Mouse (Mus musculus) liver, adult 2 months (tissue): ENCODE measurements at regions not wholly inside any gene's neighbourhood (a gene's known extent, or its start where the extent isn't known, plus 50 kb on each side); places are given as distances from the start of the nearest gene placed in this dataset.

Experiments
- DNase-seq: peaks from one replicate; pipeline ENCODE4 v3.0.0-alpha.2; 2011; ENCODE audit warnings: low read depth, low spot score; ENCODE audit errors: extremely low read depth
- H3K27ac ChIP-seq: fragments of 200-500 bp; replicated peaks from 2 replicates; pipeline ENCODE4 v1.5.1; 2012; ENCODE audit warnings: low read depth, mild to moderate bottlenecking, control low read depth, inconsistent platforms, low read length; ENCODE audit not compliant: insufficient read depth
- H3K27me3 ChIP-seq: fragments of 200-500 bp; 2 replicates; pipeline ENCODE4 v1.6.1; 2012; ENCODE audit warnings: mild to moderate bottlenecking, moderate library complexity, low read length, inconsistent platforms; ENCODE audit not compliant: control insufficient read depth, insufficient read depth
- H3K36me3 ChIP-seq: fragments of 200-500 bp; 2 replicates; pipeline ENCODE4 v1.6.1; 2012; ENCODE audit warnings: low read length, inconsistent platforms; ENCODE audit not compliant: control insufficient read depth, insufficient read depth
- H3K4me1 ChIP-seq: fragments of 200-500 bp; 2 replicates; pipeline ENCODE4 v1.6.1; 2011; ENCODE audit warnings: low read length; ENCODE audit not compliant: control insufficient read depth, insufficient read depth
- H3K4me3 ChIP-seq: fragments of 200-500 bp; 2 replicates; pipeline ENCODE4 v1.5.1; 2011; ENCODE audit warnings: low read depth, mild to moderate bottlenecking, control low read depth, low read length, moderate library complexity; ENCODE audit not compliant: insufficient read depth
- H3K79me2 ChIP-seq: fragments of 200-500 bp; 2 replicates; pipeline ENCODE4 v1.6.1; 2012; ENCODE audit warnings: inconsistent platforms, mild to moderate bottlenecking, low read length, moderate library complexity; ENCODE audit not compliant: control insufficient read depth, insufficient read depth
- H3K9ac ChIP-seq: fragments of 200-500 bp; 2 replicates; pipeline ENCODE4 v1.6.1; 2012; ENCODE audit warnings: low read depth, mild to moderate bottlenecking, control low read depth, inconsistent platforms, low read length
- CTCF ChIP-seq: fragments of 200-500 bp; IDR thresholded peaks from 2 replicates; pipeline ENCODE4 v1.5.1; 2011; ENCODE audit warnings: low read depth, low read length, control low read depth
- POLR2A ChIP-seq: fragments of 200-500 bp; IDR thresholded peaks from 2 replicates; pipeline ENCODE4 v1.6.1; 2011; ENCODE audit warnings: low read length, control low read depth; ENCODE audit not compliant: insufficient read depth; ENCODE audit errors: extremely low read depth
- WGBS: fragments of 180-500 bp; shearing (Covaris S2); methylation state at CpG from one replicate; pipeline ENCODE4 v1.1.7; 2018; 5-methylcytosine and 5-hydroxymethylcytosine counted together

DNA sequence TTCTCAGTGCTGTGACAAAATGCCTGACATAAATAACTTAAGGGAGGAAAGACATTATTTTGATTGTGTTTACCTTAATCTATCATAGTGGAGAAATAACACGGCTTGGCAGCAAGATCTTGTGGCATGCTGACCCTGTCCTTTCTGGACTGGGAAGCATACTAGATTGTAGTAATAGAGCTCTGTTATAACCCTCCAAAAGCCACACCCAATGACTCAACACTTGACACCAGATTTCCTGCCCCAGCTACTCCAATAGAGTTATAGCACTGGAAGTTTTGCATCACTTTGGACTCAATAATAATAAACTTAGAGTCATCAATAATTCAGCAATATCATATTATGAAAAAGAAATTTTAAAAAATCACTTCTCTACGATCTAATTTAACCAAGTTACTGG is 818.0 kb upstream of the Gje1 start:
- WGBS: 80% methylated on average over 2 of the region's 2 CpGs
- Histone ChIP-seq H3K9ac (no peak overlapping the region), H3K27ac (no peak overlapping the region), H3K36me3 (no peaks in the 10 kb centered on the region), H3K79me2 (no peaks in the 10 kb centered on the region), H3K4me3 (no peak overlapping the region), H3K27me3 (no peaks in the 10 kb centered on the region), H3K4me1 (no peaks in the 10 kb centered on the region)
- DNase-seq: no peak
- TF ChIP-seq CTCF (no peak), POLR2A (no peak)

GRCm38 (mm10) chr10:15487367-15487766 is 769.4 kb upstream of the Gje1 start:
- no peaks in the 10 kb centered on the region for H3K4me1 ChIP-seq
- WGBS: 73% methylated on average over 2 of the region's 2 CpGs
- no peak for DNase-seq

DNA sequence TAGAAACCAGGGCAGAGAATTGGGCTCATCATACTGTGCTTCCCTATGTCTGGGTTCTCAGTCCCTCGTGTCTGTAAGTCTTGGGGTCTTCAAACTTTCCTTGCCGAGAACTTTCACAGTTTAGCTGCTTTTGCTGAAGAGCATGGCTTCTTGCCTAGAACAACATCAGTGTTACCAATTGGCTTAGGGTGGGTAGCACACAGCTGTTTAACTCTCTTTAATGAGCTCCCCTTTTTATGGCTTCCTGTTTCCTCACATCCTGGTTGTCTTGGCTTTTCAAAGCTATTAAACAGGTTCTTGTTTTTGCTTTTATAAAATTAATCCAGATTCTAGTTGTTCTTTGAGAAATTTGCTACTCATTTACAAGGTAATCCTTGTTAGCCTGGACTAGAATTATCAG is 725.3 kb upstream of the Gje1 start:
- DNase-seq: no peak
- Histone ChIP-seq H3K79me2 (no peaks in the 10 kb centered on the region), H3K27me3 (no peaks in the 10 kb centered on the region), H3K27ac (no peak overlapping the region), H3K4me1 (no peaks in the 10 kb centered on the region), H3K4me3 (no peak overlapping the region), H3K36me3 (no peaks in the 10 kb centered on the region), H3K9ac (no peak overlapping the region)
- TF ChIP-seq CTCF (no peak), POLR2A (no peak)
- 86% methylated on average over 2 of the region's 2 CpGs for WGBS

More at GRCm38 (mm10) chr10:15487367-15487766, 769.4 kb upstream of the Gje1 start:
- H3K9ac ChIP-seq: no peak overlapping the region
- no peak overlapping the region for H3K27ac ChIP-seq
- H3K27me3 ChIP-seq: no peaks in the 10 kb centered on the region
- no peaks in the 10 kb centered on the region for H3K36me3 ChIP-seq
- TF ChIP-seq POLR2A: no peak
- TF ChIP-seq CTCF: no peak
- H3K79me2 ChIP-seq: no peaks in the 10 kb centered on the region
- no peak overlapping the region for H3K4me3 ChIP-seq

DNA sequence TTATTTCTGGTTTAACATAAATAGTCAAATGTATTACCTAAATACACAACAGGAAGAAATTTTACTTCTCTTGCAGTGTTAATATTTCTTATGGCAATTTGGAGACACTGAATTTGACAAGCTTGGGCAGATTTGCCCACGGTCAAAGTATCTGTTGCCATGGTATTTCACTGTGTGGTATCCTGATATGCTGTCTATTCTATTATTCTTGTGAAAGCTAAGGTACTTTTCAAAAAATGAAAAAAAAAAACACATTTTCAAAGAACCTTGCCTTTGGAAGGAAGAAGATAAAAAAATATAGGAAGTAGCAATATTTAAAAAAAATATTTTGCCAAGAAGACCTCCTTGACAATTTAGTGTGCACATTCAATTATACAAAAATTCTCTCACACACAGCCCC is 723.2 kb upstream of the Gje1 start:
- Histone ChIP-seq H3K9ac (no peak overlapping the region), H3K4me3 (no peak overlapping the region), H3K4me1 (no peaks in the 10 kb centered on the region), H3K27me3 (no peaks in the 10 kb centered on the region), H3K79me2 (no peaks in the 10 kb centered on the region), H3K27ac (no peak overlapping the region), H3K36me3 (no peaks in the 10 kb centered on the region)
- TF ChIP-seq CTCF: no peak
- WGBS: 88% methylated on average over 1 of the region's 1 CpGs
- no peak for DNase-seq

GRCm38 (mm10) chr10:15426746-15427145 is 708.7 kb upstream of the Gje1 start:
- Histone ChIP-seq H3K4me1 (no peaks in the 10 kb centered on the region), H3K79me2 (no peaks in the 10 kb centered on the region), H3K9ac (no peak overlapping the region), H3K27me3 (no peaks in the 10 kb centered on the region), H3K4me3 (no peak overlapping the region), H3K36me3 (no peaks in the 10 kb centered on the region), H3K27ac (no peak overlapping the region)
- no peak for DNase-seq
- TF ChIP-seq POLR2A: no peak
- no peak for TF ChIP-seq CTCF
- WGBS: 59% methylated on average over 2 of the region's 2 CpGs

- 37% methylated on average over 2 of the region's 2 CpGs for WGBS
- no peak overlapping the region for H3K9ac ChIP-seq
- no peak for DNase-seq
- no peak overlapping the region for H3K27ac ChIP-seq
- H3K36me3 ChIP-seq: no peaks in the 10 kb centered on the region
- TF ChIP-seq POLR2A: no peak
- no peak for TF ChIP-seq CTCF
- no peaks in the 10 kb centered on the region for H3K79me2 ChIP-seq
- H3K4me3 ChIP-seq: no peak overlapping the region
- H3K27me3 ChIP-seq: no peaks in the 10 kb centered on the region
- H3K4me1 ChIP-seq: no peaks in the 10 kb centered on the region
Observed at GRCm38 (mm10) chr10:15406211-15406610, 688.2 kb upstream of the Gje1 start.
